Mouse (Mus musculus): ENCODE results near the gene Pdpn. TPM values are rescaled to one million over a fixed set of nuclear protein-coding genes. Genes with fewer than 3 reads are reported as not detected.
A peak's percentile ranks its signal among the peaks of the same experiment; 100 is the strongest.

Gene Pdpn
- polyA plus RNA-seq, 1 experiment from 2014 or later: 40.2 TPM

DNA sequence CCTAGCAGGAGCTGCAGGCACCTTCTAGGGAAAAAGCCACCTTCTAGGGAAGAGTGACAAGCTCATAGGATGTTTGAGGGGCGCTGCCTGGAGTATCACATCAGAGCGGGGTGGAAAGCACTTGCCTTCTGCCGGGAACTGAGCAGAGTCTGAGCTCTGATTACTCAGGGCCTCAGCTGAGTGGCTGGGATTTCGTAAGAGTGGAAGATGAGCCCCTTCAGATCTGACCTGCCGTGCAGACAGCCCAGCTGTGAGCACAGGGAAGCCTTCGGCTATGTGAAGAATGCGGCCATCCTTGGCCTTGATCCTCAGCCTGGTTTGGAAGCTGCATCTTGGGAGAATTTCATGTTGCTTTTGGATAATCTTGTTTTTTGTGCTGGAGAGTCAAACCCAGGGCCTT lies 10.5 kb downstream of the Pdpn start:
- H3K27ac ChIP-seq (ENCODE audit: low read length): no peak overlapping the region
- ATAC-seq: no peak
- H3K27me3 ChIP-seq (ENCODE audit: control insufficient read depth, insufficient read depth, low read depth, low read length): no peaks in the 10 kb centered on the region
- H3K4me2 ChIP-seq (ENCODE audit: low read length): no peak overlapping the region
- H3K9me3 ChIP-seq (replicated peaks; ENCODE audit: control insufficient read depth, low read length, poor library complexity, severe bottlenecking): no peaks in the 10 kb centered on the region
- no peak overlapping the region for H3K4me3 ChIP-seq (ENCODE audit: low read depth, low read length)
- H3K4me1 ChIP-seq (ENCODE audit: control insufficient read depth, insufficient read depth, low read length): peaks cover 3% of the 10 kb centered on the region
- 70% methylated on average over 7 of the region's 7 CpGs for WGBS
- no peak overlapping the region for H3K9ac ChIP-seq (ENCODE audit: low read depth, low read length)
- no peaks in the 10 kb centered on the region for H3K36me3 ChIP-seq (ENCODE audit: control insufficient read depth, insufficient read depth, low read length)

DNA sequence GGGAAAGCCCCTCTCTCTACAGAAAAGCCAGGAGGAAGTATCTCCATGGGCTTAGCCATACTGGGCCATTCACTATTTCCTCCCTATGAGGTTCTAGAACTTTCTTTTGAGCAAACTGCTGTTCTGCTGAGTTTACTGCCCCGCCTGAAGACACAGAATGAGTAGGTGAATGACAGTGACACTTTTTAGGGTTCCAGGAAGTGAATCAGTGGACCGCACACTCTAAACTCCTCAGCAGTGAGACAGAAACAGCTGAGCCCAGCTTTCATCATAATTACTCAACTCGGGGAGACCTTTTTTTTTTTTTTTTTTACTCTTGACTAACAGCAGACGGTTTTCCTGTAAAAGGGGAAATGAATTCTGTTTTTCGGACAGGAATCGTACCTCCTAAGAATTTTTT lies 10.9 kb downstream of the Pdpn start:
- H3K4me3 ChIP-seq (ENCODE audit: low read depth, low read length): no peak overlapping the region
- peaks cover 3% of the 10 kb centered on the region for H3K4me1 ChIP-seq (ENCODE audit: control insufficient read depth, insufficient read depth, low read length)
- no peaks in the 10 kb centered on the region for H3K27me3 ChIP-seq (ENCODE audit: control insufficient read depth, insufficient read depth, low read depth, low read length)
- no peak overlapping the region for H3K9ac ChIP-seq (ENCODE audit: low read depth, low read length)
- H3K36me3 ChIP-seq (ENCODE audit: control insufficient read depth, insufficient read depth, low read length): no peaks in the 10 kb centered on the region
- no peaks in the 10 kb centered on the region for H3K9me3 ChIP-seq (replicated peaks; ENCODE audit: control insufficient read depth, low read length, poor library complexity, severe bottlenecking)
- 83% methylated on average over 6 of the region's 6 CpGs for WGBS
- no peak for ATAC-seq
- no peak overlapping the region for H3K4me2 ChIP-seq (ENCODE audit: low read length)
- H3K27ac ChIP-seq (ENCODE audit: low read length): no peak overlapping the region

- ATAC-seq: no peak
- H3K9me3 ChIP-seq (replicated peaks; ENCODE audit: control insufficient read depth, low read length, poor library complexity, severe bottlenecking): no peaks in the 10 kb centered on the region
- H3K4me1 ChIP-seq (ENCODE audit: control insufficient read depth, insufficient read depth, low read length): peaks cover 3% of the 10 kb centered on the region
- WGBS: 64% methylated on average over 4 of the region's 4 CpGs
- H3K9ac ChIP-seq (ENCODE audit: low read depth, low read length): no peak overlapping the region
- no peak overlapping the region for H3K4me3 ChIP-seq (ENCODE audit: low read depth, low read length)
- H3K27me3 ChIP-seq (ENCODE audit: control insufficient read depth, insufficient read depth, low read depth, low read length): no peaks in the 10 kb centered on the region
- H3K36me3 ChIP-seq (ENCODE audit: control insufficient read depth, insufficient read depth, low read length): no peaks in the 10 kb centered on the region
- H3K27ac ChIP-seq (ENCODE audit: low read length): no peak overlapping the region
- H3K4me2 ChIP-seq (ENCODE audit: low read length): no peak overlapping the region
Measured at GRCm38 (mm10) chr4:143287065-143287464, 12.3 kb downstream of the Pdpn start.

DNA sequence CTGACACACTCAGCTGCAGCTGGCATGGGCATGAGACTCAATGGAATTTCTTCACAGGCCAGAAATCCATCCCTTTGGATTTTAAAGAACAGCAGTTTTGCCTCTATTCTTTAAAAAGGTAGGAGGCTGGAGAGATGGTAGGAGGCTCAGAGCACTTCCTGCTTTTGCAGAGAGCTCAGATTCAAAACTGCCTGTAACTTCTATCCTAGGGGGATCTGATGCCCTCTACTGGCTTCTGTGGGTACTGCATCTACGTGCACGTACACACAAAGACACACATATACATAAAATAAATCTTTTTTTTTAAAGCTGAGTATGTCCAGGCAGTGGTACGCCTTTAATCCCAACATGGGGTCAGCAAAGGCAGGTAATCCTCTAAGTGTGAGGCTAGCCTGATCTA lies 19.2 kb downstream of the Pdpn start:
- Histone ChIP-seq H3K4me2 (ENCODE audit: low read length) (no peak overlapping the region), H3K9me3 (replicated peaks; ENCODE audit: control insufficient read depth, low read length, poor library complexity, severe bottlenecking) (no peaks in the 10 kb centered on the region), H3K27me3 (ENCODE audit: control insufficient read depth, insufficient read depth, low read depth, low read length) (no peaks in the 10 kb centered on the region), H3K4me1 (ENCODE audit: control insufficient read depth, insufficient read depth, low read length) (peaks cover 13% of the 10 kb centered on the region), H3K27ac (ENCODE audit: low read length) (peak overlapping the region; percentile 30; the same call in 1 of the 2 replicates), H3K36me3 (ENCODE audit: control insufficient read depth, insufficient read depth, low read length) (no peaks in the 10 kb centered on the region), H3K9ac (ENCODE audit: low read depth, low read length) (no peak overlapping the region), H3K4me3 (ENCODE audit: low read depth, low read length) (no peak overlapping the region)
- no peak for ATAC-seq
- WGBS: 81% methylated on average over 3 of the region's 3 CpGs

- peak; percentile 29; the same call in 1 of the 2 replicates for ATAC-seq
- no peaks in the 10 kb centered on the region for H3K27me3 ChIP-seq (ENCODE audit: control insufficient read depth, insufficient read depth, low read depth, low read length)
- peaks cover 13% of the 10 kb centered on the region for H3K4me1 ChIP-seq (ENCODE audit: control insufficient read depth, insufficient read depth, low read length)
- H3K4me2 ChIP-seq (ENCODE audit: low read length): 0 out of 2 replicates have a peak overlapping the region, but pooled peaks have one; percentile 19
- peak overlapping the region; percentile 30; the same call in 1 of the 2 replicates for H3K27ac ChIP-seq (ENCODE audit: low read length)
- no peak overlapping the region for H3K9ac ChIP-seq (ENCODE audit: low read depth, low read length)
- H3K36me3 ChIP-seq (ENCODE audit: control insufficient read depth, insufficient read depth, low read length): no peaks in the 10 kb centered on the region
- H3K4me3 ChIP-seq (ENCODE audit: low read depth, low read length): no peak overlapping the region
- H3K9me3 ChIP-seq (replicated peaks; ENCODE audit: control insufficient read depth, low read length, poor library complexity, severe bottlenecking): no peaks in the 10 kb centered on the region
- 7% methylated on average over 12 of the region's 12 CpGs for whole genome bisulfite sequencing
Measured at GRCm38 (mm10) chr4:143279661-143280060, 19.7 kb downstream of the Pdpn start.

DNA sequence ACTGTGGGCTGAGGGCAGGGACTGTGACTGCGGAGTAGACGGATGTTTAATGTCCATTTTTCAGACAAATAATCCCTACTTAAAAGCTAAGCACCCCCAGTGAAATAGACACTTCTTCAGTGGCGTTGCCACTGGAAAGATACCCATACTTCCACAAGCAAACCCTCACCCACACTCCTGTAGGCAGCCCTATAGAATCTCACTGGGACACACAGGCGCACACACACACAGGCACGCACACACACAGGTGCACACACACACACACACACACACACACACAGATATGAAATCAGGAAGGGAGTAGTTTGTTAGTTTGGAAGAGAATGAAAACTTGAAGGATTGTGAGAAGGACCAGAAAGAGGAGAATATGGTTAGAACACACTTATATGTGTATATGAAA lies 20.3 kb downstream of the Pdpn start:
- Histone ChIP-seq H3K36me3 (ENCODE audit: control insufficient read depth, insufficient read depth, low read length) (no peaks in the 10 kb centered on the region), H3K27me3 (ENCODE audit: control insufficient read depth, insufficient read depth, low read depth, low read length) (no peaks in the 10 kb centered on the region), H3K9me3 (replicated peaks; ENCODE audit: control insufficient read depth, low read length, poor library complexity, severe bottlenecking) (no peaks in the 10 kb centered on the region), H3K27ac (ENCODE audit: low read length) (no peak overlapping the region), H3K9ac (ENCODE audit: low read depth, low read length) (no peak overlapping the region), H3K4me2 (ENCODE audit: low read length) (peak overlapping the region; percentile 56), H3K4me3 (ENCODE audit: low read depth, low read length) (no peak overlapping the region), H3K4me1 (ENCODE audit: control insufficient read depth, insufficient read depth, low read length) (peaks cover 13% of the 10 kb centered on the region)
- ATAC-seq: no peak
- WGBS: 40% methylated on average over 5 of the region's 5 CpGs

GRCm38 (mm10) chr4:143278429-143278871 lies 20.9 kb downstream of the Pdpn start:
- no peaks in the 10 kb centered on the region for H3K9me3 ChIP-seq (replicated peaks; ENCODE audit: control insufficient read depth, low read length, poor library complexity, severe bottlenecking)
- peak overlapping the region; percentile 56 for H3K4me2 ChIP-seq (ENCODE audit: low read length)
- ATAC-seq: peak; percentile 64
- H3K36me3 ChIP-seq (ENCODE audit: control insufficient read depth, insufficient read depth, low read length): no peaks in the 10 kb centered on the region
- H3K27ac ChIP-seq (ENCODE audit: low read length): 0 out of 2 replicates have a peak overlapping the region, but pooled peaks have one; percentile 26
- peak overlapping the region; percentile 20 for H3K4me3 ChIP-seq (ENCODE audit: low read depth, low read length)
- H3K9ac ChIP-seq (ENCODE audit: low read depth, low read length): peak overlapping the region; percentile 44; the same call in 1 of the 2 replicates
- no peaks in the 10 kb centered on the region for H3K27me3 ChIP-seq (ENCODE audit: control insufficient read depth, insufficient read depth, low read depth, low read length)
- peaks cover 13% of the 10 kb centered on the region for H3K4me1 ChIP-seq (ENCODE audit: control insufficient read depth, insufficient read depth, low read length)
- 8% methylated on average over 14 of the region's 14 CpGs for WGBS

DNA sequence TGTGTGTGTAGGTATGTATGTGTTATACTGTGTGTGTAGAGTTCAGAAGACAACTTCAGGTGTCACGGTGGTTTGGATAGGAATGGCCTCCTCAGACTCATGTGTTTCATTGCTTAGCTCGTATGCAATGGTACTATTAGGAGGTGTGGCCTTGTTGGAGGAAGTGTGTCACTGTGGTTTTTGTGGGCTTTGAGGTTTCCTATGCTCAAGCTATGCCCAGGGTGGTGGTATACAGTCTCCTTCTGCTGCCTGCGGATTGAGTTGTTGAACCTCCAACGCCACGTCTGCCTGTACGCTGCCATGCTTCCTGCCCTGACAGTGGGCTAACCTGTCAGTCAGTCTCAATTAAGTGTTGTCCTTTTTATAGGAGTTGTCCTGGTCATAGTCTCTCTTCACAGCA lies 22.0 kb downstream of the Pdpn start:
- H3K4me1 ChIP-seq (ENCODE audit: control insufficient read depth, insufficient read depth, low read length): peaks cover 13% of the 10 kb centered on the region
- H3K4me3 ChIP-seq (ENCODE audit: low read depth, low read length): no peak overlapping the region
- 96% methylated on average over 6 of the region's 6 CpGs for WGBS
- H3K9ac ChIP-seq (ENCODE audit: low read depth, low read length): no peak overlapping the region
- H3K9me3 ChIP-seq (replicated peaks; ENCODE audit: control insufficient read depth, low read length, poor library complexity, severe bottlenecking): no peaks in the 10 kb centered on the region
- no peak overlapping the region for H3K4me2 ChIP-seq (ENCODE audit: low read length)
- no peaks in the 10 kb centered on the region for H3K36me3 ChIP-seq (ENCODE audit: control insufficient read depth, insufficient read depth, low read length)
- no peak for ATAC-seq
- H3K27me3 ChIP-seq (ENCODE audit: control insufficient read depth, insufficient read depth, low read depth, low read length): no peaks in the 10 kb centered on the region
- H3K27ac ChIP-seq (ENCODE audit: low read length): no peak overlapping the region

DNA sequence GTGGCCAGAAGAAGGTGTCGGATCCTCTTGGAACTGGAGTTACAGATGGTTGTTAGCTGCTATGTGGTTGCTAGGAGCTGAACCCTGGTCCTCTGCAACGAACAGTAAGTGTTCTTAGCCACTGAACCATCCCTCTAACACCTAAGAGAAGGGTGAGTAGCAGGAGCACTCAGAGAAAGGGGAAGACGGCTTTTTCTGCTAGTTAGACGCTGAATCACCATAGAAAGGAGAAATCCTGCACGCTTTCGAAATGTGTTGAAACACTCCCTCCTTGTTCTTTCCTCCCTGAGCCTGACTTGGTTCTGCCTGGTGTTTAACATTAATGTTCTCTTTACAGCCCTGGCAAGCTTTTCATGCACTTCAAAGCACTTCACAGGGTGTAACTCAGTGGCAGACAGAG lies 27.8 kb downstream of the Pdpn start:
- no peak for ATAC-seq
- Histone ChIP-seq H3K27ac (ENCODE audit: low read length) (no peak overlapping the region), H3K4me3 (ENCODE audit: low read depth, low read length) (no peak overlapping the region), H3K9ac (ENCODE audit: low read depth, low read length) (no peak overlapping the region), H3K4me2 (ENCODE audit: low read length) (no peak overlapping the region), H3K4me1 (ENCODE audit: control insufficient read depth, insufficient read depth, low read length) (no peaks in the 10 kb centered on the region), H3K27me3 (ENCODE audit: control insufficient read depth, insufficient read depth, low read depth, low read length) (no peaks in the 10 kb centered on the region), H3K9me3 (replicated peaks; ENCODE audit: control insufficient read depth, low read length, poor library complexity, severe bottlenecking) (no peaks in the 10 kb centered on the region), H3K36me3 (ENCODE audit: control insufficient read depth, insufficient read depth, low read length) (no peaks in the 10 kb centered on the region)
- 53% methylated on average over 6 of the region's 6 CpGs for WGBS
